Mouse (Mus musculus): ENCODE measurements around the gene Qrich1. TPM values are rescaled to one million over a fixed set of nuclear protein-coding genes. Genes with fewer than 3 reads are reported as not detected.

Qrich1 gene
- 32.6 and 35.7 TPM in 2 replicates for polyA plus RNA-seq (2012; rRNA removed)

GRCm38 (mm10) chr9:108516380-108517251 lies at the start of gene Qrich1:
Gene Qrich1, plus strand, starts transcription at chr9:108516806.

GRCm38 (mm10) chr9:108479721-108480351 lies 36.8 kb upstream of the Qrich1 start, which contains the start of gene Lamb2:
Gene Lamb2, plus strand, starts transcription at chr9:108479736.

GRCm38 (mm10) chr9:108490559-108491285 lies 25.9 kb upstream of the Qrich1 start, which contains the start of gene Usp19:
Gene Usp19, plus strand, starts transcription at chr9:108490602.

GRCm38 (mm10) chr9:108507619-108508434 lies 8.8 kb upstream of the Qrich1 start, which contains the start of gene Qars:
Gene Qars, plus strand, starts transcription at chr9:108507706.

GRCm38 (mm10) chr9:108560227-108560841 lies 43.7 kb downstream of the Qrich1 start, which contains the start of gene Impdh2:
Gene Impdh2, plus strand, starts transcription at chr9:108560286.

GRCm38 (mm10) chr9:108566815-108567776 lies 50.5 kb downstream of the Qrich1 start, which contains the start of gene Ndufaf3:
Gene Ndufaf3, minus strand, starts transcription at chr9:108567434.

GRCm38 (mm10) chr9:108569381-108570206 lies 53.0 kb downstream of the Qrich1 start, which contains the start of gene Dalrd3:
Gene Dalrd3, plus strand, starts transcription at chr9:108569886.

GRCm38 (mm10) chr9:108578545-108579343 lies 62.1 kb downstream of the Qrich1 start, which contains the start of gene Wdr6:
Gene Wdr6, minus strand, starts transcription at chr9:108578739.

GRCm38 (mm10) chr9:108596998-108597764 lies 80.6 kb downstream of the Qrich1 start, which contains the start of gene P4htm:
Gene P4htm, minus strand, starts transcription at chr9:108597667.

Other genes with a start within 250 kb of the Qrich1 start
- gene Nicn1, start 226.4 kb upstream of the Qrich1 start, polyA plus RNA-seq (2012; rRNA removed) = 5.9 and 6.0 TPM in 2 replicates
- gene Amt, start 220.0 kb upstream of the Qrich1 start, polyA plus RNA-seq (2012; rRNA removed) = 10.6 and 10.9 TPM in 2 replicates
- gene Rhoa, start 210.7 kb upstream of the Qrich1 start, polyA plus RNA-seq (2012; rRNA removed) = 74.7 and 78.0 TPM in 2 replicates
- gene Tcta, start 210.6 kb upstream of the Qrich1 start, polyA plus RNA-seq (2012; rRNA removed) = 13.6 and 14.8 TPM in 2 replicates
- 1,940 and 2,086 TPM in 2 replicates for gene Gpx1, start 177.9 kb upstream of the Qrich1 start, polyA plus RNA-seq (2012; rRNA removed)
- gene Usp4, start 169.0 kb upstream of the Qrich1 start, polyA plus RNA-seq (2012; rRNA removed) = 27.8 and 30.7 TPM in 2 replicates
- 0.26 and 0.44 TPM in 2 replicates for gene 1700102P08Rik, start 124.0 kb upstream of the Qrich1 start, polyA plus RNA-seq (2012; rRNA removed)
- gene Ccdc36, start 88.3 kb upstream of the Qrich1 start, polyA plus RNA-seq (2012; rRNA removed) = 0.06 and 0.08 TPM in 2 replicates
- gene BC048562, start 80.3 kb upstream of the Qrich1 start, polyA plus RNA-seq (2012; rRNA removed) = not detected in 2 replicates
- 9.5 TPM in 2 replicates for gene Ccdc71, start 56.3 kb upstream of the Qrich1 start, polyA plus RNA-seq (2012; rRNA removed)
- 18.4 and 25.3 TPM in 2 replicates for gene Klhdc8b, start 55.2 kb upstream of the Qrich1 start, polyA plus RNA-seq (2012; rRNA removed)
- gene Lamb2, start 37.1 kb upstream of the Qrich1 start, polyA plus RNA-seq (2012; rRNA removed) = 9.6 and 10.7 TPM in 2 replicates
- 32.7 and 42.1 TPM in 2 replicates for gene Usp19, start 26.2 kb upstream of the Qrich1 start, polyA plus RNA-seq (2012; rRNA removed)
- 68.5 and 88.3 TPM in 2 replicates for gene Qars, start 9.1 kb upstream of the Qrich1 start, polyA plus RNA-seq (2012; rRNA removed)
- gene Impdh2, start 43.5 kb downstream of the Qrich1 start, polyA plus RNA-seq (2012; rRNA removed) = 65.6 and 75.3 TPM in 2 replicates
- gene Ndufaf3, start 50.6 kb downstream of the Qrich1 start, polyA plus RNA-seq (2012; rRNA removed) = 9.6 and 9.7 TPM in 2 replicates
- gene Dalrd3, start 53.1 kb downstream of the Qrich1 start, polyA plus RNA-seq (2012; rRNA removed) = 39.3 and 41.8 TPM in 2 replicates
- 6.5 and 7.2 TPM in 2 replicates for gene Wdr6, start 61.9 kb downstream of the Qrich1 start, polyA plus RNA-seq (2012; rRNA removed)
- 0.40 and 0.41 TPM in 2 replicates for gene P4htm, start 80.9 kb downstream of the Qrich1 start, polyA plus RNA-seq (2012; rRNA removed)
- 17.4 and 18.2 TPM in 2 replicates for gene Arih2, start 132.6 kb downstream of the Qrich1 start, polyA plus RNA-seq (2012; rRNA removed)
- 25.2 and 27.9 TPM in 2 replicates for gene Slc25a20, start 145.3 kb downstream of the Qrich1 start, polyA plus RNA-seq (2012; rRNA removed)
- 8.4 and 9.1 TPM in 2 replicates for gene Prkar2a, start 172.5 kb downstream of the Qrich1 start, polyA plus RNA-seq (2012; rRNA removed)